Mouse (Mus musculus) c-Kit-positive CD71-positive TER-119-positive erythroid progenitor cells, embryonic 14.5 days (primary cell): ENCODE measurements around the gene Bdh1.

ENCODE experiments used
- DNase-seq: peaks from one replicate; pipeline ENCODE4 v3.0.0-alpha.2; 2013; ENCODE audit warnings: low spot score

Gene Bdh1

GRCm38 (mm10) chr16:31500969-31501750, 79.1 kb downstream of the Bdh1 start:
- DNase-seq, result no peak

- no peak for DNase-seq
Measured at GRCm38 (mm10) chr16:31501751-31502365, 79.8 kb downstream of the Bdh1 start.

- DNase-seq, result peak; percentile 42
Measured at GRCm38 (mm10) chr16:31506665-31507456, 84.8 kb downstream of the Bdh1 start.

DNA sequence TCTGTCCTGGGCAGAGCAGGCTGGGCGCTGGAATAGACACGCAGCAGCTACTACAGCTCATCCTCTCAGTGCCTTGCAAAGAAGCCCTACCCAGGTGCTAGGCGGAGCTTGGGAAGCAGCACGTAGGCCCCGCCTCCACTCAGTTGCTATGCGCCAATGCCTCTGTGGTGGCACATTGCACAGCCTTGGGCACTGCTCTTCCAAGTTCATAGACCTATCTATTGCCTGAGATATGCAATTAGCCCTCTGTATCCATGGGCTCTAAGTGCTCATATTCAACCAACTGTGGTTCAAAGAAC, 85.3 kb downstream of the Bdh1 start:
- DNase-seq, result peak; percentile 48

DNA sequence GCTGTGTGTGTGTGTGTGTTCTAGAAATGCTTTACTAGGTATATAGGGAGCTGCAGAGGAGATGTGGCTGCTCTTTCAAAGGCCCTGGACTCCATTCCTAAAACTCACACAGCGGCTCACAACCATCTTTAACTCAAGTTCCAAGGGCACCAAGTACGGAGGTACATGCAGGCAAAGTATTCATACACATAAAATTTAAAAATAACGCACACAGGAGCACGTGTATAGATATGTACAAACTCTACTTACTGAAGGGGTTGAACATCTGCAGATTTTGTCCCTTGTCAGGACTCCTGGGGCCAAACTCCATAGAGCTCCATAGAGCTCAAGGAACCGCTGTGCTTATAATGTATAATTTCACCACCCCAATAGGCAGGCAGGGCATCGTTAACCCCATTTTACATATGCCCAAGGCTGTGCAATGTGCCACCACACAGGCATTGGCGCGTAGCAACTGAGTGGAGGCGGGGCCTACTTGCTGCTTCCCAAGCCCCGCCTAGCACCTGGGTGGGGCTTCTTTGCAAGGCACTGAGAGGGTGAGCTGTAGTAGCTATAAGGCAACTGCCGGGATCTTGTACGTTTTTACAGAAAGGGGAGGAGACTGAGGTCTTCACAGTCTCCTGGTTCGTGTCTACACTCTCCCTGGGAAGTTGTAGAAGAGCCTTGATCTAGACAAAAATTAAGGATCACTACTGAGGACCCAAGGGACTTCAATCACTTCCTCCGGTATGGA, 85.9 kb downstream of the Bdh1 start:
- peak; percentile 81 for DNase-seq
